Mouse (Mus musculus) C2C12 (cell line): ENCODE data around the gene Dctd.

ENCODE experiments used
- CEBPB ChIP-seq: IDR thresholded peaks from one replicate; pipeline ENCODE4 v1.6.1; 2011; ENCODE audit warnings: low read depth, mild to moderate bottlenecking, control low read depth, moderate library complexity
- CTCF ChIP-seq: IDR thresholded peaks from one replicate; pipeline ENCODE4 v1.5.1; 2011; ENCODE audit not compliant: control insufficient read depth, insufficient read depth, insufficient read length
- FOSL1 ChIP-seq: IDR thresholded peaks from one replicate; pipeline ENCODE4 v1.8.0; 2011; ENCODE audit warnings: mild to moderate bottlenecking, low read length; ENCODE audit not compliant: poor library complexity, insufficient read depth, severe bottlenecking
- MAX ChIP-seq: IDR thresholded peaks from one replicate; pipeline ENCODE4 v1.6.1; 2011; ENCODE audit warnings: mild to moderate bottlenecking, control low read depth
- MYOD1 ChIP-seq: IDR thresholded peaks from one replicate; pipeline ENCODE4 v1.6.1; 2011; ENCODE audit warnings: low read depth; ENCODE audit not compliant: control insufficient read depth, insufficient read length
- MYOG ChIP-seq: IDR thresholded peaks from one replicate; pipeline ENCODE4 v1.6.1; 2011; ENCODE audit not compliant: control insufficient read depth, insufficient read length; ENCODE audit errors: extremely low read depth
- USF1 ChIP-seq: IDR thresholded peaks from one replicate; pipeline ENCODE4 v1.6.1; 2011; ENCODE audit warnings: low read depth, mild to moderate bottlenecking, control low read depth, moderate library complexity

DNA sequence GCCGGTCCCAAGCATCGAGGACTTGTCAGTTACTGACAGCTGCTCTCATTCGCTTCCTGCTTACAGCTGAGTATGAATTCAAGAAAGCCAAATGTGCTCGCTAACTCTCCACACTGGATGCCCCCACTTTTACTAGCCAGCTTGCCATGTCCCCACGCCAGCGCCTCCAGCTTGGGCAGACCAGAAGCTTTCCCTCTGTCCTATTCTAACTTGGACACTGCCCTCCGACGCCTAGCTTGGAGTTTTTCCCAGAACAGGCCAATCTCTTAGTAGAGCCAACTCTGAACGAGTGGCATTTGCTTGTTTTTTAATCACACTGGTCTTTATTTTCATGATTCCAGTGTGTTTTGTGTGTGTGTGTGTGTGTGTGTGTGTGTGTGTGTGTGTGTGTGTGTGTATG, 100.3 kb downstream of the Dctd start:
- TF ChIP-seq USF1 (no peak), CTCF (no peak), FOSL1 (no peak), CEBPB (no peak), MYOG (no peak), MYOD1 (no peak), MAX (no peak)
